Mouse (Mus musculus): ENCODE measurements around the gene Psmd4.

DNA sequence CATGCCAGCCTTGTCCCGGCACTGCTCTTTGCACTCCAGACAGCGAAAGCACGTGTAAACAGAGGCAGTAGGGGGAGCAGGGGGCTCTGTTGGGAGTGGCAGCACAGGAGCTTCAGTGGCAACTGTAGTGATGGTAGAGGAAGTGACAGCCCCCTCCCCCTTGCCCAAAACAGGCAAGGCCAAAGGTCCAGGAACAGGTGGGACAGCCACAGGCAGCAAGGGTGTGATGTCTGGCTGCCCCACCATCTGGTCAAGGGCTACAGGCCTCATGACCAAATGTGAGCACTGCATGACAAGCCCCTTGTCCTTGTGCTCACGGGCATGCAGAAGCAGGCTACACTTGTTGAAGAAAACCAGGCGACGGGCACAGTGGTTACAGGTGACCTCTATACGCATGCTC, 32.0 kb downstream of the Psmd4 start:
- TF ChIP-seq POLR2A (IDR thresholded peaks at IDR 0.05; ENCODE audit: low read depth, low read length) (no peak), CHD1 (IDR thresholded peaks at IDR 0.05; ENCODE audit: low read depth, low read length) (no peak), MAX (IDR thresholded peaks at IDR 0.05; ENCODE audit: low read length) (no peak), CTCF (conservative IDR thresholded peaks at IDR 0.05 in 1 of 2, IDR thresholded peaks at IDR 0.05 in 1 of 2; ENCODE audit: low read depth in 2 of 2, low read length in 2 of 2) (no peak), MAFK (IDR thresholded peaks at IDR 0.05; ENCODE audit: insufficient replicate concordance, low read length) (no peak), CHD2 (IDR thresholded peaks at IDR 0.05; ENCODE audit: low read length) (no peak), ZNF384 (IDR thresholded peaks at IDR 0.05; ENCODE audit: low read depth, low read length) (no peak), ZKSCAN1 (IDR thresholded peaks at IDR 0.05; ENCODE audit: borderline replicate concordance, low read depth, low read length) (no peak), E2F4 (IDR thresholded peaks at IDR 0.05; ENCODE audit: insufficient replicate concordance, low read depth, low read length) (no peak)
